Mouse (Mus musculus) embryonic facial prominence, embryonic 14.5 days (tissue): ENCODE measurements around the gene Apof. TPM values are rescaled to one million over a fixed set of nuclear protein-coding genes. Genes with fewer than 3 reads are reported as not detected.
A peak's percentile ranks its signal among the peaks of the same experiment; 100 is the strongest.

ENCODE experiments used
- ATAC-seq: fragments of 200-750 bp; cut with Nextera tagmentation; 2 replicates; pipeline ENCODE4 v1.8.0; 2017; ENCODE audit warnings: low read depth, moderate number of reproducible peaks, moderate TSS enrichment
- DNase-seq: peaks from one replicate; pipeline ENCODE4 v3.0.0-alpha.2; 2015; ENCODE audit warnings: low spot score
- H3K27ac ChIP-seq: fragments of 300-500 bp; sonication (generic); replicated peaks from 2 replicates; pipeline ENCODE4 v1.5.1; 2014; ENCODE audit warnings: low read depth, mild to moderate bottlenecking, low read length, moderate library complexity
- H3K27me3 ChIP-seq: fragments of 300-500 bp; sonication (generic); replicated peaks from 2 replicates; pipeline ENCODE4 v1.6.1; 2014; ENCODE audit warnings: low read length; ENCODE audit not compliant: control insufficient read depth, insufficient read depth
- H3K36me3 ChIP-seq: fragments of 300-500 bp; sonication (generic); 2 replicates; pipeline ENCODE4 v1.6.1; 2014; ENCODE audit warnings: low read length, mixed read lengths; ENCODE audit not compliant: control insufficient read depth, insufficient read depth
- H3K4me1 ChIP-seq: fragments of 300-500 bp; sonication (generic); 2 replicates; pipeline ENCODE4 v1.6.1; 2014; ENCODE audit warnings: antibody characterized with exemption, low read length; ENCODE audit not compliant: control insufficient read depth, insufficient read depth
- H3K4me2 ChIP-seq: fragments of 300-500 bp; sonication (generic); 2 replicates; pipeline ENCODE4 v1.6.1; 2014; ENCODE audit warnings: low read depth, mild to moderate bottlenecking, low read length, moderate library complexity, mixed read lengths
- H3K4me3 ChIP-seq: fragments of 300-500 bp; sonication (generic); 2 replicates; pipeline ENCODE4 v1.5.1; 2014; ENCODE audit warnings: low read depth, mild to moderate bottlenecking, low read length
- H3K9ac ChIP-seq: fragments of 300-500 bp; sonication (generic); 2 replicates; pipeline ENCODE4 v1.6.1; 2014; ENCODE audit warnings: low read depth, mild to moderate bottlenecking, low read length, moderate library complexity, mixed read lengths
- H3K9me3 ChIP-seq: fragments of 300-500 bp; sonication (generic); 2 replicates; pipeline ENCODE4 v1.6.1; 2016; ENCODE audit warnings: low read length; ENCODE audit not compliant: control insufficient read depth
- WGBS: fragments of 180-500 bp; shearing (Covaris S2); extraction: QIAGEN DNeasy Blood & Tissue Kit; methylation state at CpG from one replicate; pipeline ENCODE4 v1.1.7; 2014; 5-methylcytosine and 5-hydroxymethylcytosine counted together
- polyA plus RNA-seq: library from polyadenylated mRNA; unstranded; fragments of >200 nt; fragmentation: Nextera tagmentation; extraction: Ambion mirVana; gene quantifications from 2 replicates; pipeline ENCODE4 v1.2.1, GENCODE M21; 2014

Gene Apof
- polyA plus RNA-seq, 1 experiment from 2014 or later: not detected

GRCm38 (mm10) chr10:128231697-128232419 lies 36.6 kb upstream of the Apof start, which contains the start of gene Timeless:
TSS of gene Timeless (plus strand) at chr10:128232065.
- H3K9ac ChIP-seq: peak within 1 kb of the TSS; percentile 85
- peak; percentile 92 for ATAC-seq
- H3K4me1 ChIP-seq: peaks cover 13% of the 10 kb centered on the region
- H3K27me3 ChIP-seq: no peaks in the 10 kb centered on the region
- no peaks in the 10 kb centered on the region for H3K9me3 ChIP-seq
- H3K4me3 ChIP-seq: peak within 1 kb of the TSS; percentile 80
- 0% methylated on average over 15 of the region's 58 CpGs for WGBS
- H3K27ac ChIP-seq: peak within 1 kb of the TSS; percentile 96
- peak within 1 kb of the TSS; percentile 85 for H3K4me2 ChIP-seq
- peak; percentile 81 for DNase-seq
- 0 out of 2 replicates have a peak, but pooled peaks cover 6% of the 10 kb centered on the region for H3K36me3 ChIP-seq

GRCm38 (mm10) chr10:128232420-128232985 lies 36.0 kb upstream of the Apof start:
- peak overlapping the region; percentile 85 for H3K4me2 ChIP-seq
- peak; percentile 95 for DNase-seq
- H3K9me3 ChIP-seq: no peaks in the 10 kb centered on the region
- H3K36me3 ChIP-seq: 0 out of 2 replicates have a peak, but pooled peaks cover 6% of the 10 kb centered on the region
- ATAC-seq: peak; percentile 24
- H3K9ac ChIP-seq: peak overlapping the region; percentile 85
- under 1% methylated on average over 12 of the region's 14 CpGs for WGBS
- peaks cover 14% of the 10 kb centered on the region for H3K4me1 ChIP-seq
- peak overlapping the region; percentile 80 for H3K4me3 ChIP-seq
- H3K27me3 ChIP-seq: no peaks in the 10 kb centered on the region
- H3K27ac ChIP-seq: peak overlapping the region; percentile 96

GRCm38 (mm10) chr10:128236321-128236720 lies 32.1 kb upstream of the Apof start:
- H3K9me3 ChIP-seq: no peaks in the 10 kb centered on the region
- no peak overlapping the region for H3K4me3 ChIP-seq
- H3K27ac ChIP-seq: peak overlapping the region; percentile 56
- peak; percentile 38 for DNase-seq
- H3K36me3 ChIP-seq: peaks cover 23% of the 10 kb centered on the region
- 43% methylated on average over 4 of the region's 4 CpGs for WGBS
- H3K4me2 ChIP-seq: no peak overlapping the region
- H3K9ac ChIP-seq: no peak overlapping the region
- no peak for ATAC-seq
- H3K27me3 ChIP-seq: no peaks in the 10 kb centered on the region
- peaks cover 19% of the 10 kb centered on the region for H3K4me1 ChIP-seq

GRCm38 (mm10) chr10:128237807-128238480 lies 30.5 kb upstream of the Apof start:
- peaks cover 38% of the 10 kb centered on the region for H3K36me3 ChIP-seq
- DNase-seq: peak; percentile 68
- 51% methylated on average over 11 of the region's 15 CpGs for WGBS

GRCm38 (mm10) chr10:128239140-128239539 lies 29.3 kb upstream of the Apof start:
- no peaks in the 10 kb centered on the region for H3K9me3 ChIP-seq
- H3K4me3 ChIP-seq: no peak overlapping the region
- peaks cover 44% of the 10 kb centered on the region for H3K36me3 ChIP-seq
- H3K27ac ChIP-seq: no peak overlapping the region
- 98% methylated on average over 4 of the region's 4 CpGs for WGBS
- peaks cover 19% of the 10 kb centered on the region for H3K4me1 ChIP-seq
- DNase-seq: no peak
- no peak overlapping the region; the same call in 1 of the 2 replicates for H3K9ac ChIP-seq
- H3K4me2 ChIP-seq: no peak overlapping the region
- no peak for ATAC-seq
- H3K27me3 ChIP-seq: no peaks in the 10 kb centered on the region

More at GRCm38 (mm10) chr10:128237807-128238480, 30.5 kb upstream of the Apof start:
- no peak overlapping the region for H3K4me2 ChIP-seq
- H3K9ac ChIP-seq: no peak overlapping the region
- peak; percentile 54 for ATAC-seq
- H3K4me1 ChIP-seq: peaks cover 19% of the 10 kb centered on the region
- no peak overlapping the region for H3K4me3 ChIP-seq
- H3K27ac ChIP-seq: peak overlapping the region; percentile 33; the same call in 1 of the 2 replicates
- H3K9me3 ChIP-seq: no peaks in the 10 kb centered on the region
- no peaks in the 10 kb centered on the region for H3K27me3 ChIP-seq

- Histone ChIP-seq H3K27me3 (no peaks in the 10 kb centered on the region), H3K4me2 (no peak overlapping the region), H3K9me3 (no peaks in the 10 kb centered on the region), H3K36me3 (peaks cover 53% of the 10 kb centered on the region), H3K9ac (no peak overlapping the region), H3K4me3 (no peak overlapping the region), H3K27ac (no peak overlapping the region), H3K4me1 (peaks cover 19% of the 10 kb centered on the region)
- no peak for ATAC-seq
- DNase-seq: no peak
- WGBS: 89% methylated on average over 18 of the region's 18 CpGs
These were observed 28.3 kb upstream of the Apof start for GRCm38 (mm10) chr10:128240131-128240530.

- 92% methylated on average over 8 of the region's 8 CpGs for WGBS
- H3K9me3 ChIP-seq: no peaks in the 10 kb centered on the region
- H3K27ac ChIP-seq: no peak overlapping the region
- peaks cover 2% of the 10 kb centered on the region; the same call in 1 of the 2 replicates for H3K4me1 ChIP-seq
- no peak overlapping the region for H3K9ac ChIP-seq
- no peak overlapping the region for H3K4me2 ChIP-seq
- peaks cover 84% of the 10 kb centered on the region for H3K36me3 ChIP-seq
- H3K27me3 ChIP-seq: no peaks in the 10 kb centered on the region
- no peak for ATAC-seq
- peak; percentile 21 for DNase-seq
- H3K4me3 ChIP-seq: no peak overlapping the region
These were observed 25.2 kb upstream of the Apof start for GRCm38 (mm10) chr10:128243252-128243651.

- H3K27ac ChIP-seq: no peak overlapping the region
- H3K4me1 ChIP-seq: no peaks in the 10 kb centered on the region
- no peak for DNase-seq
- no peak for ATAC-seq
- H3K36me3 ChIP-seq: peaks cover 92% of the 10 kb centered on the region
- H3K27me3 ChIP-seq: no peaks in the 10 kb centered on the region
- H3K9me3 ChIP-seq: no peaks in the 10 kb centered on the region
- no peak overlapping the region for H3K9ac ChIP-seq
- H3K4me2 ChIP-seq: no peak overlapping the region
- 95% methylated on average over 15 of the region's 15 CpGs for WGBS
- no peak overlapping the region for H3K4me3 ChIP-seq
These were observed 24.4 kb upstream of the Apof start for GRCm38 (mm10) chr10:128244121-128244520.
